Mouse (Mus musculus): ENCODE measurements at regions not wholly inside any gene's neighbourhood (a gene's known extent, or its start where the extent isn't known, plus 50 kb on each side); places are given as distances from the start of the nearest gene placed in this dataset.

GRCm38 (mm10) chr5:73782214-73783091 is 131.3 kb downstream of the Spata18 start:
- Histone ChIP-seq H3K9me3 (ENCODE audit: control insufficient read depth, low read length) (no peaks in the 10 kb centered on the region), H3K36me3 (ENCODE audit: control insufficient read depth, insufficient read depth, low read length) (no peaks in the 10 kb centered on the region), H3K4me1 (replicated peaks; ENCODE audit: control insufficient read depth, insufficient read depth, low read length) (peaks cover 8% of the 10 kb centered on the region), H3K9ac (ENCODE audit: low read length) (no peak overlapping the region), H3K27ac (ENCODE audit: low read length) (no peak overlapping the region), H3K4me2 (ENCODE audit: low read depth, low read length) (no peak overlapping the region), H3K4me3 (ENCODE audit: low read length) (no peak overlapping the region), H3K27me3 (ENCODE audit: control insufficient read depth, insufficient read depth, low read depth, low read length) (peaks cover 8% of the 10 kb centered on the region)
- ATAC-seq (ENCODE audit: low read depth) = peak; percentile 45; the same call in 1 of the 2 replicates
- 31% methylated on average over 15 of the region's 15 CpGs for WGBS

GRCm38 (mm10) chr5:73787275-73787674 is 136.1 kb downstream of the Spata18 start:
- Histone ChIP-seq H3K36me3 (ENCODE audit: control insufficient read depth, insufficient read depth, low read length) (no peaks in the 10 kb centered on the region), H3K4me3 (ENCODE audit: low read length) (no peak overlapping the region), H3K27me3 (ENCODE audit: control insufficient read depth, insufficient read depth, low read depth, low read length) (peaks cover 10% of the 10 kb centered on the region), H3K9ac (ENCODE audit: low read length) (no peak overlapping the region), H3K9me3 (ENCODE audit: control insufficient read depth, low read length) (no peaks in the 10 kb centered on the region), H3K27ac (ENCODE audit: low read length) (no peak overlapping the region), H3K4me2 (ENCODE audit: low read depth, low read length) (no peak overlapping the region), H3K4me1 (replicated peaks; ENCODE audit: control insufficient read depth, insufficient read depth, low read length) (peaks cover 4% of the 10 kb centered on the region)
- 40% methylated on average over 5 of the region's 5 CpGs for WGBS
- ATAC-seq (ENCODE audit: low read depth) = peak; percentile 98

DNA sequence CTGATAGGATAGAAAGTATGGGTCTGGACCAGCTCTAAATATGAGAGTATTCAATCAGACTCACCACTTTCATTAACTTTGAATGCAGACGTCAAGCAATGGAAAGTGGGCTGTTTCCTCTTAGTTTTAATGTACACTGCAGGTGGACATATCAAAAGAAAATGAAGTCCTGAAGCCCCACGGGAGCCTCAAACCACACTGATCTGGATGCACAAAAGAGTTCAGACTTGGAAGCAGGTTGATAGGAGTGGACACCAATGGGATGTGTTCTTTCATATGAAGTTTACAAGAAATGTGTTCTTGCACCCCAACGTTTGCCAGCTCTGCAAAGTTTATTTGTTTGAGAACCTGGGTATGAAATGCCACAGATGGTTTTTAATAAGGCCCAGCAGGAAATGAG is 141.0 kb downstream of the Spata18 start:
- Histone ChIP-seq H3K4me3 (ENCODE audit: low read length) (no peak overlapping the region), H3K4me1 (replicated peaks; ENCODE audit: control insufficient read depth, insufficient read depth, low read length) (no peaks in the 10 kb centered on the region; the same call in 1 of the 2 replicates), H3K9me3 (ENCODE audit: control insufficient read depth, low read length) (no peaks in the 10 kb centered on the region), H3K27me3 (ENCODE audit: control insufficient read depth, insufficient read depth, low read depth, low read length) (peaks cover 3% of the 10 kb centered on the region; the same call in 1 of the 2 replicates), H3K27ac (ENCODE audit: low read length) (no peak overlapping the region), H3K36me3 (ENCODE audit: control insufficient read depth, insufficient read depth, low read length) (no peaks in the 10 kb centered on the region), H3K4me2 (ENCODE audit: low read depth, low read length) (no peak overlapping the region), H3K9ac (ENCODE audit: low read length) (no peak overlapping the region)
- 61% methylated on average over 3 of the region's 3 CpGs for WGBS
- no peak for ATAC-seq (ENCODE audit: low read depth)

- Histone ChIP-seq H3K4me2 (ENCODE audit: low read depth, low read length) (no peak overlapping the region), H3K4me3 (ENCODE audit: low read length) (no peak overlapping the region), H3K4me1 (replicated peaks; ENCODE audit: control insufficient read depth, insufficient read depth, low read length) (no peaks in the 10 kb centered on the region), H3K27me3 (ENCODE audit: control insufficient read depth, insufficient read depth, low read depth, low read length) (no peaks in the 10 kb centered on the region), H3K27ac (ENCODE audit: low read length) (no peak overlapping the region), H3K9ac (ENCODE audit: low read length) (no peak overlapping the region), H3K9me3 (ENCODE audit: control insufficient read depth, low read length) (no peaks in the 10 kb centered on the region), H3K36me3 (ENCODE audit: control insufficient read depth, insufficient read depth, low read length) (no peaks in the 10 kb centered on the region)
- ATAC-seq (ENCODE audit: low read depth) = peak; percentile 62; the same call in 1 of the 2 replicates
- 32% methylated on average over 2 of the region's 2 CpGs for WGBS
These were observed 145.0 kb downstream of the Spata18 start for GRCm38 (mm10) chr5:73796201-73796600.

DNA sequence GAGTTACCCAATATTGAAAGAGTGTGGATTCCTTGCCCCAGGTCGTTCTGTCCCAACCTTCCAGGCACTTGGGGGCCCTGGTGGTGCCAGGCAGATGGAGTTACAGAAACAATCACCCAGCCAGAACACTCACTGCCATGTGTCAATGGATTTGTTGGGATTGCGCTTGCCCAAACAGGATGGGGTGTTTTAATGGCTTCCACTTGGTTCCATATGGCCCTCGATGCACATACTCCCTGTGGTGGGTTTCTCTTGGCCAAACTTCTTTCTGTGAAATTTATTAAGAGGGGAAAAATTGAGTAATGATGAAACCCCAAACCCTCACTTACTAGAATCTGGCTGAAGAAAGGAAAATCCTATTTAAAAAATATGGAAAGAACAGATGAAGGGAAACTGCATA is 146.8 kb downstream of the Spata18 start:
- H3K27ac ChIP-seq (ENCODE audit: low read length) = no peak overlapping the region
- H3K4me3 ChIP-seq (ENCODE audit: low read length) = no peak overlapping the region
- no peaks in the 10 kb centered on the region for H3K27me3 ChIP-seq (ENCODE audit: control insufficient read depth, insufficient read depth, low read depth, low read length)
- no peaks in the 10 kb centered on the region for H3K36me3 ChIP-seq (ENCODE audit: control insufficient read depth, insufficient read depth, low read length)
- H3K4me2 ChIP-seq (ENCODE audit: low read depth, low read length) = no peak overlapping the region
- no peaks in the 10 kb centered on the region for H3K9me3 ChIP-seq (ENCODE audit: control insufficient read depth, low read length)
- H3K4me1 ChIP-seq (replicated peaks; ENCODE audit: control insufficient read depth, insufficient read depth, low read length) = no peaks in the 10 kb centered on the region
- 76% methylated on average over 3 of the region's 3 CpGs for WGBS
- no peak overlapping the region for H3K9ac ChIP-seq (ENCODE audit: low read length)
- no peak for ATAC-seq (ENCODE audit: low read depth)

GRCm38 (mm10) chr5:73803431-73803830 is 152.3 kb downstream of the Spata18 start:
- Histone ChIP-seq H3K4me2 (ENCODE audit: low read depth, low read length) (no peak overlapping the region), H3K27ac (ENCODE audit: low read length) (no peak overlapping the region), H3K4me3 (ENCODE audit: low read length) (no peak overlapping the region), H3K9ac (ENCODE audit: low read length) (no peak overlapping the region), H3K36me3 (ENCODE audit: control insufficient read depth, insufficient read depth, low read length) (no peaks in the 10 kb centered on the region), H3K4me1 (replicated peaks; ENCODE audit: control insufficient read depth, insufficient read depth, low read length) (no peaks in the 10 kb centered on the region), H3K9me3 (ENCODE audit: control insufficient read depth, low read length) (no peaks in the 10 kb centered on the region), H3K27me3 (ENCODE audit: control insufficient read depth, insufficient read depth, low read depth, low read length) (no peaks in the 10 kb centered on the region)
- 67% methylated on average over 1 of the region's 1 CpGs for WGBS
- ATAC-seq (ENCODE audit: low read depth) = no peak

- Histone ChIP-seq H3K9me3 (ENCODE audit: control insufficient read depth, low read length) (no peaks in the 10 kb centered on the region), H3K4me1 (replicated peaks; ENCODE audit: control insufficient read depth, insufficient read depth, low read length) (no peaks in the 10 kb centered on the region), H3K27ac (ENCODE audit: low read length) (no peak overlapping the region), H3K4me3 (ENCODE audit: low read length) (no peak overlapping the region), H3K27me3 (ENCODE audit: control insufficient read depth, insufficient read depth, low read depth, low read length) (no peaks in the 10 kb centered on the region), H3K36me3 (ENCODE audit: control insufficient read depth, insufficient read depth, low read length) (no peaks in the 10 kb centered on the region), H3K9ac (ENCODE audit: low read length) (no peak overlapping the region), H3K4me2 (ENCODE audit: low read depth, low read length) (no peak overlapping the region)
- WGBS = 74% methylated on average over 4 of the region's 4 CpGs
- no peak for ATAC-seq (ENCODE audit: low read depth)
These were observed 153.5 kb downstream of the Spata18 start for GRCm38 (mm10) chr5:73804556-73805230.

- Histone ChIP-seq H3K9ac (ENCODE audit: low read length) (no peak overlapping the region), H3K4me2 (ENCODE audit: low read depth, low read length) (no peak overlapping the region), H3K27me3 (ENCODE audit: control insufficient read depth, insufficient read depth, low read depth, low read length) (no peaks in the 10 kb centered on the region), H3K9me3 (ENCODE audit: control insufficient read depth, low read length) (0 out of 2 replicates have a peak, but pooled peaks cover 2% of the 10 kb centered on the region), H3K4me1 (replicated peaks; ENCODE audit: control insufficient read depth, insufficient read depth, low read length) (no peaks in the 10 kb centered on the region), H3K4me3 (ENCODE audit: low read length) (no peak overlapping the region), H3K27ac (ENCODE audit: low read length) (no peak overlapping the region), H3K36me3 (ENCODE audit: control insufficient read depth, insufficient read depth, low read length) (no peaks in the 10 kb centered on the region)
- WGBS = 48% methylated on average over 3 of the region's 3 CpGs
- ATAC-seq (ENCODE audit: low read depth) = no peak
These were observed 159.5 kb downstream of the Spata18 start for GRCm38 (mm10) chr5:73810660-73811059.

DNA sequence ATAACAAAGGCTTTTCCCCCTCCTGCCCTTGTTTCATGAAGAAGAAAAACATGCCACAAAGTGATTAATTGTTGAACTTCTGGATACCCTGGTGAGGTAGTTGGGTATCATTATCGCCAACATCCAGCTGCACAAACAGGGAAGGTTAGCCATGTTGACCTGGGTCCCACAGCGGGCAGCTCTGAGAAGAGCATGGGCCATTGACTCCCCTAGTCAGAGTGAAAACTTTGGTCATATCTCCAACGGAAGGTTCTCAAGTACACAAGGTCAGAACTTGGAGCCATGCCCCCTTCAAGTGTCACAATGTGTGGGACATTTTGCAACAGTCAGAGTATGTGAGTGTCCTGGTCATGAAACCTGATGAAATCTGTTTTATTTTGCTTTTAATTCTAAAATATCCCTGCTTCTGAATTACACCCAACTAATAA is 159.9 kb downstream of the Spata18 start:
- ATAC-seq (ENCODE audit: low read depth) = no peak
- Histone ChIP-seq H3K27ac (ENCODE audit: low read length) (no peak overlapping the region), H3K36me3 (ENCODE audit: control insufficient read depth, insufficient read depth, low read length) (no peaks in the 10 kb centered on the region), H3K9ac (ENCODE audit: low read length) (no peak overlapping the region), H3K4me2 (ENCODE audit: low read depth, low read length) (no peak overlapping the region), H3K9me3 (ENCODE audit: control insufficient read depth, low read length) (0 out of 2 replicates have a peak, but pooled peaks cover 4% of the 10 kb centered on the region), H3K4me1 (replicated peaks; ENCODE audit: control insufficient read depth, insufficient read depth, low read length) (no peaks in the 10 kb centered on the region), H3K4me3 (ENCODE audit: low read length) (no peak overlapping the region), H3K27me3 (ENCODE audit: control insufficient read depth, insufficient read depth, low read depth, low read length) (no peaks in the 10 kb centered on the region)
- 34% methylated on average over 3 of the region's 3 CpGs for WGBS
